Mouse (Mus musculus) gastrocnemius, adult 8-10 months (tissue): ENCODE data around the gene 9130230L23Rik. TPM values are rescaled to one million over a fixed set of nuclear protein-coding genes. Genes with fewer than 3 reads are reported as not detected.
"Not testable (repeated sequence)": the region's sequence is repeated elsewhere in the genome, so short reads cannot be mapped to it uniquely, and the experiment has no call there.

Experiments
- DNase-seq, 2 experiments: peaks; one replicate each; pipeline ENCODE4 v3.0.0; 2022; ENCODE audit warnings: low spot score in 2 of 2
- total RNA-seq, 4 experiments: library from RNA; stranded (reverse); gene quantifications; 2 replicates each; pipeline ENCODE4 v1.2.4; 2022

Gene 9130230L23Rik
- total RNA-seq, 4 experiments from 2014 or later, result 0.54 TPM; not detected in 3

DNA sequence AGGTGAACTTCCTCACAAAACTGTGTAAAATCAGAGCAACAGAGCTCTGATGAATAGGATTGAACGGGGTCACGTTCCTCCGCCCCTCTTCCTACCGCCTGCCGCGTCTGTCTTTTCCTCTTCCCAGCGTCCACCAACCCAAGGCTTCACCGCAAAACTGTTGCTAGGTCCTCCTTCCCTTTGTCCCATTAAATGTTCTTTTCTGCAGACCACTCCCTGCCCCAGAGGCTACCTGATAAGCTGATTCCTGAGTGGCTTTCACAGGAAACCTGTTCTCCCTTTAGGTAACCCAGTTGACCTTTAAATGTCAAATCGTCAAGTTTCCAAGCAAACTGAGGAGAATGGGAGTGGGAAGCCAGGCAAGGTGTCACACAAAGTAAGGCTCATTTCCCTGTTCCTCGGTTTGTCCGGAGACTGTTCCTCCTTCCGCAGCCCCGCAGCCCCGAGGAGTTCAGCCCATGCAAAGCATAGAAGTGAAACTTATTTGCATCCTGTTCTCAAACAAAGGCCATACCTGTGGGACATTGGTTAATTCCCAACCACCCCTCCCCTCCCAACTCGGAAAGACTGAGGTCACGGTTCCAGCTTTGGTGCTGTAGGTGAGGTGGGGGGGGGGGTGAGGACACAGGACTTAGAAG is 1.1 kb upstream of the 9130230L23Rik start:
- DNase-seq, result no peak

- DNase-seq, result no peak
These were observed 2.9 kb downstream of the 9130230L23Rik start for GRCm38 (mm10) chr5:66001232-66001631.

DNA sequence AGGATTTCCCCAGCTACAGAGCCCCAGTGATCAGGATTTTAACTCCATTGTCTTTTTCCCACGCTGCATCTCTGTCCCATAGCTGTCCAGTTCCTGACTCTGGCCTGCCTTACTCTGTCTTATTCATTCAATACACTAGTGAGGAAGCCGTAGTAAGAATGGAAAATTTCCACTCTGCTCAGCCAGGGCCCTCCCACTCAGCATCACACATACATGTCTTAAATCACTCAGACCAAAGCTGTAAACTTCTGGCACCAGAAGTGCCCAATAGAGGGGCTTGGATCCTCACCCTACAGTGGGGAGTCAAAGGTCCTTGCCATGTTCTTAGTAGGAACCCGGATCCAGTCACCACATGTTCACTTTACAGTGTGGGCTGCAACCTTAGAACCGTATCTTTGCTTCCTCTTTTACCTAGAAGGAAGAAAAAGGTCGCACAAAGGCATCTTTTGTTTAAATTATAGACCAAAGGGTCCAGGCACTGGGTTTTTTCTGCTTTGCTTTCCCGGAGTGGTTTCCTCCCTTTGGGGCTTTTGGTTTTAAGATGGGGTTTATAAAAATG is 3.4 kb downstream of the 9130230L23Rik start:
- no peak for DNase-seq

- DNase-seq, result peak in 1 of 2 experiments; percentile 34
These were observed 4.0 kb downstream of the 9130230L23Rik start for GRCm38 (mm10) chr5:66000074-66000473.

- no peak for DNase-seq
These were observed 5.0 kb downstream of the 9130230L23Rik start for GRCm38 (mm10) chr5:65999106-65999505.

- no peak for DNase-seq
These were observed 6.3 kb downstream of the 9130230L23Rik start for GRCm38 (mm10) chr5:65997813-65998212.

DNA sequence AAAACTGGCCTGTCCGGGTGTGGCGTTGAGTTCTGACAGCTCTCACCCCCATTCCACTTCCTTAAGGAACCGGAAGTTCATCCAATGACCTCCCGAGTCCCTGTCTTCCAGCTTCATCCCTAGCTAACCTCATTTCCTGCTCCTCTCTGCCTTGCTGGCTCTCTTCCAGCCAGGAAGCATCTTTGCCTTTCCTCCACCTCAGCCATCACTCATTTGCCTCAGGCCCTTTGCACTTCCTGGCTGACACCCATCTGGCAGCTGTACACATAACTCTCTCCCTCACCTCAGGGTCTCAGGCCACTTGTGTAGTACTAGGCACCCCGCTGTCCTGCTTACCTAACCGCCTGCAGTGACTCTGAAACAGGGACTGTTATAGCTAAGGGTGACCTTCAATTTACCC is 9.4 kb downstream of the 9130230L23Rik start:
- no peak for DNase-seq

- no peak for DNase-seq
These were observed 12.9 kb downstream of the 9130230L23Rik start for GRCm38 (mm10) chr5:65991191-65991590.

GRCm38 (mm10) chr5:65987004-65987403 is 17.1 kb downstream of the 9130230L23Rik start:
- not testable (repeated sequence) for DNase-seq

GRCm38 (mm10) chr5:65986426-65986825 is 17.7 kb downstream of the 9130230L23Rik start:
- DNase-seq, result no peak

- no peak for DNase-seq
These were observed 28.4 kb downstream of the 9130230L23Rik start for GRCm38 (mm10) chr5:65975731-65976130.

GRCm38 (mm10) chr5:65973189-65973588 is 30.9 kb downstream of the 9130230L23Rik start:
- DNase-seq, result no peak

DNA sequence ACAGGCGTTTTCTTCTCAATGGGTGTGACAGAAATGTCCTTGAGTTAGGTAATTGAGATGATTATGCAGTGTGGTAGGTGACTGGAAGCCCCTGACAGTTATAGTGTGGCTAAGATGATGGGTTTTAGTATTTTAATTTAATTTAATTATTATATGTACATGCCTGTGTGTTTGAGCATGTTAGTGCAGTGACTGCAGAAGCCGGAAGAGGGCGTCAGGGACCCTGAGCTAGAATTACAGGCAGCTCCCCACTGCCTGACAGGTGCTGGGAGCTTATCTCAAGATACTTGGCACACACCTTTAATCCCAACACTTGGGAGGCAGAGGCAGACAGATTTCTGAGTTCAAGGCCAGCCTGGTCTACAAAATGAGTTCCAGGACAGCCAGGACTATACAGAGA is 36.1 kb downstream of the 9130230L23Rik start:
- no peak for DNase-seq

DNA sequence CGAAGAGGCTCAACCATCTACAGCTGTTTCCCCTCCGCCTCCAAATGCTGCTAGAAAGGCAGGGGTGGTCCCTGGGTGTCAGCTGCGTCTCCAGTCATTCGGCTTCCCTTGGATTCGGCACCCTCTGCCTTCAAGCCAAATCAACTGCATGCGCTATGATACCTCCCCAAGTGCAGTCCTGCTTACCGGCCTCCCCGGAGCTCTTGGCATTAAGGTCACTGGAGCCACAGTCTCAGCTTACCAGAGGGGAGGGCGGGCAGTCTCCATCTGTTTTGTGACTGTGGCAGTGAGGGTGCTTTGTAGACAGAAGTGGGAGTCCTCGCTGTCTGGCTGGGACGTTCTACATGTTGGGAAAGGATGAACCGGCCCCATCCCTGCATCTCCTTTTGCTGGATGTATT is 37.0 kb downstream of the 9130230L23Rik start:
- DNase-seq, result peak in 1 of 2 experiments; percentile 13

DNA sequence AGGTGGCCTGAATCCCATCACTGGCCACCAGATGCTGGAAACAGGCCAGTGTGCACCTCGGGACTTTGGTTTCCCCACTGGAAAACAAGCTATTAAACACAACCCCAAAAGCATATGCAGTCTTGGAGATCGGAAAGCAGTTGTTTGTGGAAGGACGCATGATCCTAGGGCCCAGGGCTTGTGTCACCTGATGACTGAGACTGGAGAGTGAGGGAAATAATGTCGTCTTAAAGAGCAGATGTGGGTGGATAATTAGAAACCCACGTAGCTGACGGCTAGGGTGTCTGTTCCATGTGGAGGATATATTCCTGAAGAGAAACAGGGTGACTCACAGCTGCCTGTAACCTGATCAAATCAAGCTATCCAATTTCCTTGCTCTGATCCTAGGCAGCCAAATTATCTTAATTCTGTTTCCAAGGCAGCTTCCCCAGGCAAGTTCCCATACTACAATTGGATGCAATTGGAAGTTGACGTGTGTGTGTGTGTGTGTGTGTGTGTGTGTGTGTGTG is 38.3 kb downstream of the 9130230L23Rik start:
- DNase-seq, result no peak

GRCm38 (mm10) chr5:65963291-65963690 is 40.8 kb downstream of the 9130230L23Rik start:
- DNase-seq, result no peak

DNA sequence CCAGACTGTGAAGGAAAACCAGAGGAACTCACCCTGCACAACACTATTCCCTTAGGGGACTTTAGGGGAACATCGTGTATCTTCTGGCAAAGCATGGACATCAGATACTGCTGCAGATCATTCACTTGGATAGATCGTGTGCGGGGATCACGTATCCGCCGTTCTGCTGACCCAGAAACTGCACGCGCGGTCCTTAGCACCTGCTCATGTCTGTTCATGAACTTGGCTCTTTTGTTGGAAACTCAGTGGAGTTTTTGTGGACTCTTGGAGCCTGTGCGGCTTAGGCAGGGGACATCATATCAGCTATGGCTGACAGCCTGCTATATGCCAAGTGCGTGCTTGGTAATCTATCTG is 43.5 kb downstream of the 9130230L23Rik start:
- peak; percentile 40 to 59 for DNase-seq

DNA sequence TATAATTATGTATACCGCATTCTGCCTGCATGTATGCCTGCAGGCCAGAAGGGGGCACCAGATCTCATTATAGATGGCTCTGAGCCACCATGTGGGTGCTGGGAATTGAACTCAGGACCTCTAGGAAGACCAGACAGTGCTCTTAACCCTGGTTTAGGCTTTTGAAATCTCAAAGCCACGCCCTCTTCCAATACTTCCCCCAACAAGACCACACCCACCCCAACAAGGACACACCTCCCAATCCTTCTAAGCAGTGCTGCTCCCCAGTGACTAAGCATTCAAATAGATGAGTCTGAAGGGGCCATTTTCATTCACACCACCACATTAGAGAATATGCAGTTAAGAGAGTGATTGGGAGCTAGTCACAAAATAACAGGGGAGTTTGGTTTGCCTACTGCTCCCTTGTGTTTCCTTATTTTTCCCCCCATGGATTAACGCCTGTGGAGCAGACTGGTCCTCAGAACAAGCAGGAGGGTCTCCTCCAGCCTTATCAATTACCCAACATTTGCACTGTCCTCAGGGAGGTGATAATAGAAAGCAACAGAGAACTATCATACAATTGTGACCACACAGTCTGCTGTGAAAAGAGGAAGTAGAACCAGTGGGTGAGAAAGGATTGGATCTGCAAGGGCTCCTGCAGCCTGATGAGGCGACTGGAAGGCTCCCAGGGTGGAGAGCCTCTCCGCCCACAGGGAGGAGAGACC is 44.0 kb downstream of the 9130230L23Rik start:
- no peak for DNase-seq

GRCm38 (mm10) chr5:65958597-65958996 is 45.5 kb downstream of the 9130230L23Rik start:
- DNase-seq, result no peak

DNA sequence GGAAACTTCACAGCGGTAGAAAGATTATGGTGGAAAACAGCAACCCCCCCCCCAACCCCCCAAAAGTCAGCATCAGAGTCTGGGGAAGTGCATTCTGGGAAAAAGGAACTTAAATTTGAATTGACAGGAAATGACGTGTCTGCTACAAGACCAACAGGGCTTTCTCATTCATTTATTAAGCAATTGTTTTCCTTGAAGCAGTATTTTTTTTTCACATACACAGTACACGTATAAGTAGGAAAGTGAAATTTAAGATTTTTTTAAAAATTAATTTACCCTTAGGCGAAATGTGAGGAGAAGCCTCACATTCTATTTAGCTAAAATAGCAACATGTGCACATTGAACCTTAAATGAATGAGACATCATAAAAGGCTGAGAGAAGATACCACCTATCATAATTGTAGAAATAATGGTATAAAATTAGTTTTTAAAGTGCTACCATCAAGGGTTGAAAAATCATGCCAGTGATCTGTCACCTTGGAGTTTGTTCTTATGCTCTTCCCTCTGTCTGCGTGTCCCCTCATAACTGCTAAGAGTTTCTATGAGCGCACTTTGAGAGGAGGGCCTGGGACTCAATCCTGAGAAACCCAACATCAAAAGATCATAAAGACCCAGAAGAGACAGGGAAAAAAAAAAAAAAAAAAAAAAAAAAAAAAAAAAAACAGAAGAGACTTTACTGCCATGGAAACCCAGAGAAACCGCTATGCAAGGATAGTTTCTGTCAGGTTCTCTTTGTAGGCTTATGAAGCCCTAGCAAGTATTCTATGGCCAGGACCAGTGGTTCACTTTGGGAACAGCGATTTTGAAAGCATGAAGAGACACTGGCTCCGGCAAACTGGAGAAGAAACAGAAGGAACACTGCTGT is 47.7 kb downstream of the 9130230L23Rik start:
- no peak for DNase-seq

- peak; percentile 45 to 51 for DNase-seq
These were observed 48.5 kb downstream of the 9130230L23Rik start for GRCm38 (mm10) chr5:65955343-65956143.
